Mouse (Mus musculus) forebrain, embryonic 15.5 days (tissue): ENCODE results near the gene Mgat1. TPM values are rescaled to one million over a fixed set of nuclear protein-coding genes. Genes with fewer than 3 reads are reported as not detected.
A peak's percentile ranks its signal among the peaks of the same experiment; 100 is the strongest.

Experiments
- ATAC-seq: fragments of 200-750 bp; cut with Nextera tagmentation; replicated peaks from 2 replicates; pipeline ENCODE4 v1.8.0; 2017; ENCODE audit warnings: mild to moderate bottlenecking, moderate TSS enrichment, moderate library complexity
- H3K27ac ChIP-seq: fragments of 300-500 bp; sonication (generic); replicated peaks from 2 replicates; pipeline ENCODE4 v1.5.1; 2015; ENCODE audit warnings: mild to moderate bottlenecking, inconsistent platforms
- H3K27me3 ChIP-seq: fragments of 300-500 bp; sonication (generic); 2 replicates; pipeline ENCODE4 v1.6.1; 2015; ENCODE audit warnings: inconsistent platforms
- H3K36me3 ChIP-seq: fragments of 300-500 bp; sonication (generic); 2 replicates; pipeline ENCODE4 v1.6.1; 2015; ENCODE audit warnings: mild to moderate bottlenecking, inconsistent platforms
- H3K4me1 ChIP-seq: fragments of 300-500 bp; sonication (generic); 2 replicates; pipeline ENCODE4 v1.6.1; 2015; ENCODE audit warnings: inconsistent platforms
- H3K4me2 ChIP-seq: fragments of 300-500 bp; sonication (generic); replicated peaks from 2 replicates; pipeline ENCODE4 v1.6.1; 2015; ENCODE audit warnings: mild to moderate bottlenecking, inconsistent platforms
- H3K4me3 ChIP-seq: fragments of 300-500 bp; sonication (generic); 2 replicates; pipeline ENCODE4 v1.5.1; 2015; ENCODE audit warnings: mild to moderate bottlenecking, inconsistent platforms
- H3K9ac ChIP-seq: fragments of 300-500 bp; sonication (generic); replicated peaks from 2 replicates; pipeline ENCODE4 v1.6.1; 2015; ENCODE audit warnings: mild to moderate bottlenecking, inconsistent platforms
- H3K9me3 ChIP-seq: fragments of 300-500 bp; sonication (generic); 2 replicates; pipeline ENCODE4 v1.6.1; 2016; ENCODE audit warnings: inconsistent platforms
- WGBS: fragments of 180-500 bp; shearing (Covaris S2); methylation state at CpG from one replicate; pipeline ENCODE4 v1.1.7; 2015; ENCODE audit warnings: mixed read lengths; 5-methylcytosine and 5-hydroxymethylcytosine counted together
- polyA plus RNA-seq: library from polyadenylated mRNA; unstranded; fragments of >200 nt; fragmentation: Nextera tagmentation; extraction: Ambion mirVana; gene quantifications from 2 replicates; pipeline ENCODE4 v1.2.1, GENCODE M21; 2015

Gene Mgat1
- polyA plus RNA-seq, 1 experiment from 2014 or later = 30.3 TPM

DNA sequence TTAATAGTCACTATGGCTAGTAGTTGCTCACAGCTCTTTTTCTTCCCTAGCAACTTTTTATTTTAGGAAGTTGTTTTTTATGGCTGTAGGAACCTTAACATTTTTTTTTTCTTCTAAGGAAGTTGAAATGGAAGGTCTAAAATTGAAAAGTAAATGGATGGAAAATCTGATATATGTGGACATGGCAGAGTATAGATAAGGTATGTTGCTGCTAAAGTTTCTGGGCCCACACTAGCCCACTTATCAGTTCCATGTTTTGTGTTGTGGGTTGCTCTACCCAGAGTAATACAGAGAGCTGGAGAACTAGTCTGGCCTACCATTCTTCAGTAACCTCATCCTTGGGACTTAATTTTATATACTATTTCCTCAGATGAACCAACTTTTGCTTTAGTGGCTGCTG is 31.4 kb upstream of the Mgat1 start:
- Histone ChIP-seq H3K4me1 (peaks cover 11% of the 10 kb centered on the region), H3K9me3 (no peaks in the 10 kb centered on the region), H3K9ac (no peak overlapping the region), H3K4me2 (no peak overlapping the region), H3K27ac (no peak overlapping the region), H3K27me3 (no peaks in the 10 kb centered on the region), H3K36me3 (peaks cover 41% of the 10 kb centered on the region), H3K4me3 (no peak overlapping the region)
- no peak for ATAC-seq

DNA sequence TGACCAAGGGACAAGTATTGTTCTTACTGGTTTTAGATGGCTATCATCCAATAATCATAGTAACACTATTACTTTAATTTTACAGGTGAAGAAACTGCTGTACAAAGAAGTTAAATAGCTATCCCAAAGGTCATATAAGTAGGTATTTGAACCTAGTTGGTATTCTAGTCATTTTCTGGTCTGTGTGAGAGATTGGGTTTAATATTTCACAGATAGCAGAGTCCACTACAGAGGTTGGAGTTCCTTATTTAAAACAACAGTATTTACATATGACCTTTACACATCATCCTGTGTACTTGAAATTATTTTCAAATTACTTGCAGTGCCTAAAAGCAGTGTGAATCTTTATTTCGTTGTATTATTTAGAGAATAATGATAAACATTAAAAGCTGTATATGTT is 30.5 kb upstream of the Mgat1 start:
- no peak for ATAC-seq
- no peak overlapping the region for H3K4me3 ChIP-seq
- peaks cover 41% of the 10 kb centered on the region for H3K36me3 ChIP-seq
- H3K4me2 ChIP-seq = no peak overlapping the region
- peaks cover 9% of the 10 kb centered on the region for H3K4me1 ChIP-seq
- 95% methylated on average over 1 of the region's 1 CpGs for WGBS
- no peak overlapping the region for H3K9ac ChIP-seq
- no peak overlapping the region for H3K27ac ChIP-seq
- H3K9me3 ChIP-seq = no peaks in the 10 kb centered on the region
- no peaks in the 10 kb centered on the region for H3K27me3 ChIP-seq

DNA sequence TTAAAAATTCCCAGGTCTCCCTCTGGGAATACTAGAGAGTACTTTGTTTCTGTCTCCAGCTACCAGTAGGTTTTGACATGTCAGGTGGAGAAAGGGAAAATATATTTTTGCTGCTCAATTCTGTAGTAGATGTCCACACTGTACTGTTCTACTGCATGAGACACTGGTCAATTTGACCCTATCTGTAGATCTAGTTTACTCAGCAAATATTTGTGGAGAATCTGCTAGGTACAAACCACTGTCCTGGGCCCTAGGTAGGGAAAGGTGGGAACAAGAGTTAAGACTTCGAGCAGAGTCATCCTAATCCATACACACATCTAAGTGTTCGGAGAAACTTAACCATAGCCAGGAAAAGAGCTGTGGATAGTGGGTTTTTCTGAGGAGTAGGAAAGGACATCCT is 24.7 kb upstream of the Mgat1 start:
- no peaks in the 10 kb centered on the region for H3K27me3 ChIP-seq
- no peaks in the 10 kb centered on the region for H3K4me1 ChIP-seq
- H3K4me2 ChIP-seq = no peak overlapping the region
- no peak overlapping the region for H3K27ac ChIP-seq
- no peak overlapping the region for H3K9ac ChIP-seq
- no peak overlapping the region for H3K4me3 ChIP-seq
- H3K36me3 ChIP-seq = peaks cover 39% of the 10 kb centered on the region
- ATAC-seq = no peak
- WGBS = 97% methylated on average over 2 of the region's 2 CpGs
- H3K9me3 ChIP-seq = no peaks in the 10 kb centered on the region

DNA sequence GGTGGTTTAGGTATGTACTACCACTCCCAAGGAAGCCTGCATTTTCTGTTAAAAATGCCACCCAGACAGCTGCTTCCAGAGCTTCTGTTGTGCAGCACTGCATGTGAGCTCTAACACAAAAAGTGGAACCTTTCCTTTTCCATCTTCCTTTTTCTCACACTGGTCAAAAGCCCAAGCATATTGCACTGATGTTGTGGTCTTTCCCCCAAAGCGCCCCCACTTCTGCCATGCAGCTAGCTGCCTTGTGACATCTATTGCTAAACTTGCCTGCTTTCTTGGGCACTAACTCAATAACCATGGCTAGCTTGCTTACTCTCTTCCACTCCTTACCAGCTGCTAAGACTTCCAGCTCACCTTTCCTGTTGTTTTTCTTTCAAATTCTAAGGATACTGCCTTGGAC is 19.5 kb upstream of the Mgat1 start:
- no peak for ATAC-seq

DNA sequence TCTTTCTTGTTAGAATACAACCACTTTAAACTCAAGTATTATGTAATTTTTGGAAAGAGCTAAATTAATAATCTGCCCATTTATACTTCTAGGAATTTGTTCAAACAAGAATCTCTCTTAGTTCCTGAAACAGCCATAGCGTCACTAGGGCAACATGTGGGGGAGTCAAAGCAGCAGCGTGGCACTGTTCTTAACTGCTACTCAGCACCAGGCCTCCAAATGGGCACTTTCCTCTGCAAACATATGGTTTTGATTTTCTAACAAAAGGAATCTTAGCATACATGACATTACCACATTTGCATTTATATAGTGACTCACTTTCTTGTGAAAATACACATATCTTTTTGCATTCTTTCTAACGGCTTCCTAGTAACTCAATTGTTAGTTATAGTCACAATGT is 11.2 kb upstream of the Mgat1 start:
- H3K27ac ChIP-seq = no peak overlapping the region
- H3K36me3 ChIP-seq = no peaks in the 10 kb centered on the region
- no peaks in the 10 kb centered on the region for H3K9me3 ChIP-seq
- no peak overlapping the region for H3K4me3 ChIP-seq
- H3K4me1 ChIP-seq = no peaks in the 10 kb centered on the region
- no peaks in the 10 kb centered on the region for H3K27me3 ChIP-seq
- H3K4me2 ChIP-seq = no peak overlapping the region
- 77% methylated on average over 3 of the region's 3 CpGs for WGBS
- no peak overlapping the region for H3K9ac ChIP-seq
- no peak for ATAC-seq

More for the DNA sequence above, 19.5 kb upstream of the Mgat1 start:
- Histone ChIP-seq H3K4me2 (no peak overlapping the region), H3K9me3 (no peaks in the 10 kb centered on the region), H3K27ac (no peak overlapping the region), H3K4me1 (no peaks in the 10 kb centered on the region), H3K9ac (no peak overlapping the region), H3K4me3 (no peak overlapping the region), H3K36me3 (peaks cover 5% of the 10 kb centered on the region; the same call in 1 of the 2 replicates), H3K27me3 (no peaks in the 10 kb centered on the region)
- 77% methylated on average over 1 of the region's 1 CpGs for WGBS

DNA sequence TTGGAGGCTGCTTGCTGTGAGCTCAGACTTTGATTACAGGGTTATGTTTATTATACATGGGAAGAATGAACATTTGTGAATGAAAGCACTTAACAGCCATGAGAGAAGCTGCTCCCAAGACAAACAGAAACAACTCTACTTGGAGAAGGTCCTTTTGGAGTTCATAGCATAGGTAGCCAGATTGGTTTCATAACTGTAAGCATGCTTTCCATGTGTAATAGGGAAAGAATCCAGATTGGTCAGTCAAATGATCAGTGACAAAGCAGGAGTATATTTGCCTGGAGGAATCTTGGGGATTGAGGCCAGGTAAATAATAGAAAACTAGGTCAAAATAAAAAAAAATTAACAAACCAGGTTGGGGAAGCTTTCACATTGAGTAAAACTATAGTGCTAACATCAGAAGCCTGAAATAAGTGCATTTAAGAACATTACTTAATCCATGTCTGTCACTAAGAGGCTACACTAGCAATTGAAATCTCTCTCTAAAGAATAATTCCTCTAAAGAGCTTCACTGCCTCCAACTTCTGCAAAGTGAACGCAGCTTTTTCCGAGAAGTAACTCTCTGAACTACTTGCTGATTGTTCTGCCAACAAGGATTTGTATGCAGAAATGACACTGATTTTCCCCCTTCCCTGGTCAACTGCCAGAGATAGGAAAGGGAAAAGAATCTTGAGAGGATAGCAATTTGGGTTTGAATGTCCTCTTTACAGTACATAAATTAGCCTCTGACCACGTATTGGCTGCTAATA is 8.4 kb upstream of the Mgat1 start:
- H3K9ac ChIP-seq = no peak overlapping the region
- no peak for ATAC-seq
- H3K27me3 ChIP-seq = no peaks in the 10 kb centered on the region
- no peaks in the 10 kb centered on the region for H3K36me3 ChIP-seq
- H3K27ac ChIP-seq = no peak overlapping the region
- no peaks in the 10 kb centered on the region for H3K9me3 ChIP-seq
- H3K4me2 ChIP-seq = no peak overlapping the region
- H3K4me3 ChIP-seq = no peak overlapping the region
- WGBS = 70% methylated on average over 3 of the region's 3 CpGs
- H3K4me1 ChIP-seq = no peaks in the 10 kb centered on the region

DNA sequence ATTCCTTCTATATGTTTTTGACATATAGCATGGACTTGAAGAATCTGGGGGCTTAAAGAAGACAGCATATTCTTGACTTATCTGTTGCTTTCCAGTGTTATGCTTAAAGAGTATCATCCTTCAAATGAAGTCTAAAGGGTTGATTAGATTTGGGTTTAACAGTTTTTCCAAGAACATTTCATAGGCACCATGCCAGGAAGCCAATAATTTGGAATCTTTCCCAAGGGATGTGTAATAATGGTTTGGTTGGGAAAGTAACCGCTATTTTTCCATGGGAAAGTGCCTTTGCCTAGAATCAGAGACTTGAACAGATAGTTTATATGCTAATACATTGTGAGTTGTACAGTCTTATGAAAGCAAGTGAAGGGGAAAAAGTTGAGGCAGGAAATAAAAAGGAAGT is 7.1 kb upstream of the Mgat1 start:
- Histone ChIP-seq H3K9ac (no peak overlapping the region), H3K4me2 (no peak overlapping the region), H3K9me3 (no peaks in the 10 kb centered on the region), H3K4me3 (no peak overlapping the region), H3K27me3 (no peaks in the 10 kb centered on the region), H3K27ac (no peak overlapping the region), H3K4me1 (no peaks in the 10 kb centered on the region), H3K36me3 (no peaks in the 10 kb centered on the region)
- 68% methylated on average over 1 of the region's 1 CpGs for WGBS
- ATAC-seq = no peak

DNA sequence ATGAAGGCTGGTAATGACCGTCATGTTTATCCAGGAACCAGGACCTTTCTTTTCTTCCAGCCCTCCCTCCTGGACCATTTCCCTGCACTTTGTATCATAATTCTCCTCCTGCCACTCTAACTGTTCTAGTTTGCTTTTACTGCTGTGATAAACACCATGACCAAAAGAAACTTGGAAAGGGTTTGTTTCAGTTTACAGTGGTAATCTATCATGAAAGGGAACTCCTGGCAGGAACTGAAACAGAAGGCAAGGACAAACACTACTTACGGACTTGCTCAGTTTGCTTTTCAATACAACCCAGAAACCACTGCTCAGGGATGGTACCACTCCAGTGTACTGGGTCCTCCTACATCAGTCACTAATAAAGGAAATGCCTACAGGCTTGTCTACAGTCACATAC is 6.5 kb upstream of the Mgat1 start:
- H3K9me3 ChIP-seq = no peaks in the 10 kb centered on the region
- ATAC-seq = no peak
- no peaks in the 10 kb centered on the region for H3K4me1 ChIP-seq
- H3K27ac ChIP-seq = no peak overlapping the region
- no peaks in the 10 kb centered on the region for H3K36me3 ChIP-seq
- H3K4me3 ChIP-seq = no peak overlapping the region
- H3K4me2 ChIP-seq = no peak overlapping the region
- no peak overlapping the region for H3K9ac ChIP-seq
- H3K27me3 ChIP-seq = no peaks in the 10 kb centered on the region
- 86% methylated on average over 2 of the region's 2 CpGs for WGBS

DNA sequence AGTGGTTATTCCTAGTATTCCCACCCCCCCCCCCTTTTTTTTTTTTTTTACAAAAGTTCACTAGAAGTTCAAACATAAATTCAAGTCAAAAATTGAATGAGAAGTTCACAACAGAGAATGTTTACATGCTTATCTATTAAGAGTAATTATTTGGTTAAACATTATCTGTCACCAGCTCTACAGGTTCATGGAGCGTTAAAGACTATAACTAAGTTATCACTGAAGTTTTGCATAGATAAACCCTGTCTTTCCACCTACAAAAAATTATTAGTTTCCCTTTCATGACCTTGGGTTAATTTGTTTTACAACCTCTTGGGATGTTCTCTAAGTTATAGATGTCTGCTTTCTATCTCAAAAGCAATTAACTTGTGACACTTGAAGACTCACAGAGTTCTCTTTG is 3.7 kb upstream of the Mgat1 start:
- no peak for ATAC-seq
- no peak overlapping the region for H3K9ac ChIP-seq
- H3K4me1 ChIP-seq = peaks cover 15% of the 10 kb centered on the region
- H3K9me3 ChIP-seq = no peaks in the 10 kb centered on the region
- 96% methylated on average over 1 of the region's 1 CpGs for WGBS
- no peak overlapping the region for H3K4me2 ChIP-seq
- H3K27ac ChIP-seq = no peak overlapping the region
- H3K27me3 ChIP-seq = no peaks in the 10 kb centered on the region
- no peaks in the 10 kb centered on the region for H3K36me3 ChIP-seq
- H3K4me3 ChIP-seq = no peak overlapping the region

DNA sequence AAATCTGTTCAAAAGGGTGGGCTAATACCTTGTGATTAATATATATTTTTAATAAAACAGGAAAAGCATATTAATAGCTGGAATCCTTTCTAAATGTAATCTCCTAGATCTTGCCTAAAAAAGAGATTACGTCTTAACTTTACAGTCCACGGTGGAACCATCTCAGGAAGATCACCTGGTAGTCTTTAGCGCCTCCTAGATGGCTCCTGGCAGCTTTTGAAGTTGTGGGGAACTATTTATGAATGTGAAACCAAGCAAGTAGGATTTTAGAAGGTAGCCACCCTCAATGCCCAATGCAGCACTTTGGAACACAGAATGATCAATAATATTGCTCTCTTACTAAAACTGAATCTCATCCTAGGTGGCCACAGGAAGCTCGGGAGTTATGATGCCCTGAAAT is 3.1 kb upstream of the Mgat1 start:
- Histone ChIP-seq H3K36me3 (no peaks in the 10 kb centered on the region), H3K4me3 (no peak overlapping the region), H3K4me1 (peaks cover 21% of the 10 kb centered on the region), H3K9ac (no peak overlapping the region), H3K4me2 (no peak overlapping the region), H3K27me3 (no peaks in the 10 kb centered on the region), H3K9me3 (no peaks in the 10 kb centered on the region), H3K27ac (no peak overlapping the region)
- ATAC-seq = no peak
- 88% methylated on average over 4 of the region's 4 CpGs for WGBS

DNA sequence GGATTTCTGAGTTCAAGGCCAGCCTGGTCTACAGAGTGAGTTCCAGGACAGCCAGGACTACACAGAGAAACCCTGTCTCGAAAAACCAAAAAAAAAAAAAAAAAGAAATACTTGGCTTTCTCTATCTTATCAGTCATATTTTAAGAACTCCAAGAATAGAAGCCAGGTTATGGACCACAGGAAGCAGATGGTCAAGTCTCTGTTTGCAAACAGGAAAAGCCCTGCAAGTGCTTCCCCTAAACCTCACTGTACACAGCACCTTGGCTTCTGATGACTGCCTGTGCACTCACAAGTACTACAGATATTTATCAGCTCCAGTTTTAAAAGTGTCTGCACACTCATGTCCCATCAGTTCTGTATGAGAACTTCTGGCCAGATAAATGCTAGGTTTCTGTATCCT is 2.5 kb upstream of the Mgat1 start:
- 55% methylated on average over 1 of the region's 1 CpGs for WGBS
- H3K4me1 ChIP-seq = peaks cover 25% of the 10 kb centered on the region
- no peaks in the 10 kb centered on the region for H3K36me3 ChIP-seq
- H3K9me3 ChIP-seq = no peaks in the 10 kb centered on the region
- no peak overlapping the region for H3K9ac ChIP-seq
- ATAC-seq = no peak
- no peak overlapping the region for H3K4me3 ChIP-seq
- no peaks in the 10 kb centered on the region for H3K27me3 ChIP-seq
- no peak overlapping the region for H3K27ac ChIP-seq
- H3K4me2 ChIP-seq = no peak overlapping the region

DNA sequence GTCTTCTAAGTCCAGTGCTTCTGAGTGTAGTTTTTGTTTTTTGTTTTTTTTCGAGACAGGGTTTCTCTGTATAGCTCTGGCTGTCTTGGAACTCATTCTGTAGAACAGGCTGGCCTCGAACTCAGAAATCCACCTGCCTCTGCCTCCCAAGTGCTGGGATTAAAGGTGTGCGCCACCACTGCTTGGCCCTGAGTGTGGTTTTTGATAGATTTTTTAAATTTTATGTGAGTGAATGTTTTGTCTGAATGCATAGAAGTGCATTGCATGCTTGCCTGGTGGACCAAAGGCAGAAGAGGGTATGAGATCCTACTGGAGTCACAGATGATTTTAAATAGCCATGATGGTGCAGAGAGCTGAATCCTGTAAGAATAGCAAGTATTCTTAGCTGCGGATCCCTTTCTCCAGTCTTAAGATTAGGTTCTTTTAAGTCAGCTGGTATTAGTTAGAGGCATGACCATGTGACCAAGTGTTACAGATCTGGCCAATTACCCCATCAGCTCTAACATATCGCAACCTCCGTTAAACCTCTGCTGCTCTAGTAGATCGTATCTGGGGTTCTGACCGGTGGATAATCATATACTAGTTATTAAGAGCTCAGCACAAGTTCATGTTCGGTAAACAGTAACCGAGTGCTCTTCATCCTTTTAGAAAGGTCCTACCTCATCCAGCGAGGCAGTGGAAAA is 906 bp upstream of the Mgat1 start:
- peak overlapping the region; percentile 97 for H3K27ac ChIP-seq
- no peak; the same call in 1 of the 2 replicates for ATAC-seq
- peak overlapping the region; percentile 93 for H3K4me3 ChIP-seq
- H3K27me3 ChIP-seq = no peaks in the 10 kb centered on the region
- no peaks in the 10 kb centered on the region for H3K9me3 ChIP-seq
- H3K4me2 ChIP-seq = peak overlapping the region; percentile 62
- WGBS = 20% methylated on average over 11 of the region's 11 CpGs
- peaks cover 25% of the 10 kb centered on the region for H3K4me1 ChIP-seq
- no peaks in the 10 kb centered on the region for H3K36me3 ChIP-seq
- peak overlapping the region; percentile 83 for H3K9ac ChIP-seq

DNA sequence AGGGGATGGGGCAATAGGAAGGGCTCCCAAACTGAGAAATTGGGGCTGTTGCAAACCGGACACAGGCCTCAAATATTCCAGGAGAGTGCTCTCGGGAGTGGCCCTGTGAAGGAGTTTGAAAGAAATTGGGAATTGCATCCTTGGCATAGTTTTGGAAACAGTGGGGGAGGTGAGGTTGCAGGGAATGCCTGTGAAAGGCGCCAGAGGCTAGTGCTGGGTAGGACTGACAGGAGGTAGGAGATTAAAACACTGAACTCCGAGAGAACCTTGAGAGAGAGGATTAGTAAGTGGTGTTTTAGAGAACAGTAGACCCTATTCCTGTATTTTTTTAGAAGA is 572 bp downstream of the Mgat1 start:
- peak overlapping the region; percentile 97 for H3K27ac ChIP-seq
- WGBS = 2% methylated on average over 4 of the region's 4 CpGs

More for the DNA sequence above, 572 bp downstream of the Mgat1 start:
- no peaks in the 10 kb centered on the region for H3K36me3 ChIP-seq
- peaks cover 25% of the 10 kb centered on the region for H3K4me1 ChIP-seq
- H3K27me3 ChIP-seq = no peaks in the 10 kb centered on the region
- peak overlapping the region; percentile 83 for H3K9ac ChIP-seq
- peak overlapping the region; percentile 62 for H3K4me2 ChIP-seq
- no peaks in the 10 kb centered on the region for H3K9me3 ChIP-seq
- ATAC-seq = no peak; the same call in 1 of the 2 replicates
- peak overlapping the region; percentile 93 for H3K4me3 ChIP-seq
